Mouse (Mus musculus) hindbrain, embryonic 12.5 days (tissue): Measurements from ENCODE around the gene Atp8a1. TPM values are rescaled to one million over a fixed set of nuclear protein-coding genes. Genes with fewer than 3 reads are reported as not detected.

Experiments used
- ATAC-seq: fragments of 200-750 bp; cut with Nextera tagmentation; 2 replicates; pipeline ENCODE4 v1.8.0; 2017; ENCODE audit warnings: moderate TSS enrichment; ENCODE audit not compliant: low FRiP score
- H3K27ac ChIP-seq: fragments of 300-500 bp; sonication (generic); 2 replicates; pipeline ENCODE4 v1.5.1; 2016; ENCODE audit warnings: mild to moderate bottlenecking
- H3K27me3 ChIP-seq: fragments of 300-500 bp; sonication (generic); 2 replicates; pipeline ENCODE4 v1.6.1; 2016; ENCODE audit warnings: mild to moderate bottlenecking
- H3K36me3 ChIP-seq: fragments of 300-500 bp; sonication (generic); 2 replicates; pipeline ENCODE4 v1.6.1; 2016; ENCODE audit warnings: mild to moderate bottlenecking
- H3K4me1 ChIP-seq: fragments of 300-500 bp; sonication (generic); 2 replicates; pipeline ENCODE4 v1.6.1; 2016
- H3K4me2 ChIP-seq: fragments of 300-500 bp; sonication (generic); replicated peaks from 2 replicates; pipeline ENCODE4 v1.6.1; 2016; ENCODE audit warnings: mild to moderate bottlenecking
- H3K4me3 ChIP-seq: fragments of 300-500 bp; sonication (generic); 2 replicates; pipeline ENCODE4 v1.5.1; 2016; ENCODE audit warnings: mild to moderate bottlenecking
- H3K9ac ChIP-seq: fragments of 300-500 bp; sonication (generic); 2 replicates; pipeline ENCODE4 v1.6.1; 2016; ENCODE audit warnings: mild to moderate bottlenecking, moderate library complexity
- H3K9me3 ChIP-seq: fragments of 300-500 bp; sonication (generic); replicated peaks from 2 replicates; pipeline ENCODE4 v1.6.1; 2016; ENCODE audit warnings: mild to moderate bottlenecking
- WGBS: fragments of 180-500 bp; shearing (Covaris S2); methylation state at CpG from one replicate; pipeline ENCODE4 v1.1.7; 2016; 5-methylcytosine and 5-hydroxymethylcytosine counted together
- polyA plus RNA-seq: library from polyadenylated mRNA; unstranded; fragments of >200 nt; fragmentation: Nextera tagmentation; extraction: Ambion mirVana; gene quantifications from 2 replicates; pipeline ENCODE4 v1.2.1, GENCODE M21; 2016

Atp8a1 gene
- polyA plus RNA-seq, 1 experiment from 2014 or later = 37.3 TPM

- Histone ChIP-seq H3K4me3 (no peak overlapping the region), H3K27me3 (no peaks in the 10 kb centered on the region), H3K4me2 (peak overlapping the region; percentile 80), H3K27ac (0 out of 2 replicates have a peak overlapping the region, but pooled peaks have one; percentile 12), H3K9me3 (no peaks in the 10 kb centered on the region), H3K9ac (no peak overlapping the region), H3K36me3 (no peaks in the 10 kb centered on the region), H3K4me1 (peaks cover 37% of the 10 kb centered on the region)
- WGBS = 58% methylated on average over 12 of the region's 12 CpGs
- no peak for ATAC-seq
Measured at GRCm38 (mm10) chr5:67848511-67849014, 1.3 kb upstream of the Atp8a1 start.

GRCm38 (mm10) chr5:67846361-67847224 lies 641 bp downstream of the Atp8a1 start:
- Histone ChIP-seq H3K9me3 (no peaks in the 10 kb centered on the region), H3K36me3 (no peaks in the 10 kb centered on the region), H3K27ac (peak overlapping the region; percentile 88), H3K4me3 (peak overlapping the region; percentile 83), H3K4me1 (peaks cover 49% of the 10 kb centered on the region), H3K9ac (peak overlapping the region; percentile 67), H3K27me3 (no peaks in the 10 kb centered on the region), H3K4me2 (peak overlapping the region; percentile 80)
- peak; percentile 2; the same call in 1 of the 2 replicates for ATAC-seq
- WGBS = under 1% methylated on average over 39 of the region's 39 CpGs

- peaks cover 54% of the 10 kb centered on the region for H3K4me1 ChIP-seq
- H3K4me3 ChIP-seq = peak overlapping the region; percentile 83
Measured at GRCm38 (mm10) chr5:67845190-67845691, 2.0 kb downstream of the Atp8a1 start.

DNA sequence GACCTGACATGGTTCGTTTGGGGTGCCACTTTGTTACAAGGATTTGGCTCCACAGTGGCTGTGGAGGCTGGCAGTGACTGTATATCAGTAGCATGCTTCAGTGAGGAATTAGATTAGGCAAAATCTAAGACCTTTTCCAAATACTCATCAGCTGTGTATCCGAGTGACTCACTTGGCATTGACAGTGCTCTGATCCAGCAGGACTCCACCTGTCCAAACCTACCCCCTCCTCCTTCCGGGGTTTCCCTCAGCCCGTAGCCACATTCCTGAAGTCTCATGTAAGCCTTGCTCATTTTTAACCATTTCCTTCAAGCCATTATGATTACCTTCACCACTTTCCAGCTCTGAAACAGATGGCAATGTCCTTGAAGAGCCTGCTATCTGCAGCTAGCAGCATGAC lies 3.2 kb downstream of the Atp8a1 start:
- WGBS = 76% methylated on average over 4 of the region's 4 CpGs
- ATAC-seq = no peak
- peaks cover 54% of the 10 kb centered on the region for H3K4me1 ChIP-seq
- no peaks in the 10 kb centered on the region for H3K9me3 ChIP-seq
- H3K4me2 ChIP-seq = no peak overlapping the region; the same call in 1 of the 2 replicates
- no peak overlapping the region for H3K27ac ChIP-seq
- H3K4me3 ChIP-seq = no peak overlapping the region
- no peak overlapping the region for H3K9ac ChIP-seq
- H3K36me3 ChIP-seq = no peaks in the 10 kb centered on the region
- H3K27me3 ChIP-seq = no peaks in the 10 kb centered on the region

More at GRCm38 (mm10) chr5:67845190-67845691, 2.0 kb downstream of the Atp8a1 start:
- Histone ChIP-seq H3K9me3 (no peaks in the 10 kb centered on the region), H3K27me3 (no peaks in the 10 kb centered on the region), H3K4me2 (peak overlapping the region; percentile 80), H3K9ac (0 out of 2 replicates have a peak overlapping the region, but pooled peaks have one; percentile 23), H3K36me3 (no peaks in the 10 kb centered on the region), H3K27ac (no peak overlapping the region)
- no peak for ATAC-seq
- WGBS = 28% methylated on average over 8 of the region's 8 CpGs

GRCm38 (mm10) chr5:67842306-67842705 lies 4.9 kb downstream of the Atp8a1 start:
- H3K9ac ChIP-seq = no peak overlapping the region
- no peaks in the 10 kb centered on the region for H3K36me3 ChIP-seq
- H3K27me3 ChIP-seq = no peaks in the 10 kb centered on the region
- ATAC-seq = peak; percentile 29
- WGBS = 13% methylated on average over 6 of the region's 6 CpGs
- H3K9me3 ChIP-seq = no peaks in the 10 kb centered on the region
- no peak overlapping the region for H3K4me3 ChIP-seq
- H3K27ac ChIP-seq = peak overlapping the region; percentile 71
- peaks cover 41% of the 10 kb centered on the region for H3K4me1 ChIP-seq
- peak overlapping the region; percentile 19; the same call in 1 of the 2 replicates for H3K4me2 ChIP-seq

GRCm38 (mm10) chr5:67833841-67834240 lies 13.4 kb downstream of the Atp8a1 start:
- no peaks in the 10 kb centered on the region for H3K4me1 ChIP-seq
- 97% methylated on average over 5 of the region's 5 CpGs for WGBS
- no peak overlapping the region for H3K27ac ChIP-seq
- no peak overlapping the region for H3K4me3 ChIP-seq
- H3K27me3 ChIP-seq = no peaks in the 10 kb centered on the region
- no peaks in the 10 kb centered on the region for H3K36me3 ChIP-seq
- no peak for ATAC-seq
- H3K9me3 ChIP-seq = no peaks in the 10 kb centered on the region
- H3K4me2 ChIP-seq = no peak overlapping the region
- H3K9ac ChIP-seq = no peak overlapping the region

GRCm38 (mm10) chr5:67831293-67832147 lies 15.7 kb downstream of the Atp8a1 start:
- Histone ChIP-seq H3K4me2 (no peak overlapping the region), H3K4me3 (no peak overlapping the region), H3K4me1 (no peaks in the 10 kb centered on the region), H3K36me3 (no peaks in the 10 kb centered on the region), H3K9ac (no peak overlapping the region), H3K27ac (no peak overlapping the region), H3K27me3 (no peaks in the 10 kb centered on the region), H3K9me3 (no peaks in the 10 kb centered on the region)
- no peak for ATAC-seq
- WGBS = 88% methylated on average over 10 of the region's 10 CpGs

DNA sequence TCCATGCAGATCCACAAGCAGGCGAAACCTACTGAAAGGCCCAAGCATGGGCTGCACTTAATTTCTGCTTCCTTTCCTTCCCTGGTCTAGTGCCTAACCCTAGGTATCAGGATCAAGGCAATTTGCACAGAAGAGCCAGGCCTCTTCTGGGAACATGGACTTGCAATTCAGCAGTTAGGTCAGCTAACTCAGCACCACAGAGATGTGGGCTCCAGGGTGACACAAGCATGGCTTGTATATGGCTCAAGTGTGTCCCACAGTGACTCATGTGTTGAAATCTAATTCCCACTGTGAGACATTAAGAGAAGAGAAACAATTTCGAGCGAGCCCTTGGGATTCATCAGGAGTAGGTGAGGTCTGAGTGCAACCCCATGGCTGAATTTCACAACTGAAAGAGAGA lies 18.9 kb downstream of the Atp8a1 start:
- Histone ChIP-seq H3K36me3 (no peaks in the 10 kb centered on the region), H3K4me1 (no peaks in the 10 kb centered on the region), H3K4me2 (no peak overlapping the region), H3K9ac (no peak overlapping the region), H3K4me3 (no peak overlapping the region), H3K9me3 (no peaks in the 10 kb centered on the region), H3K27ac (no peak overlapping the region), H3K27me3 (no peaks in the 10 kb centered on the region)
- 96% methylated on average over 3 of the region's 3 CpGs for WGBS
- ATAC-seq = no peak

- H3K9ac ChIP-seq = no peak overlapping the region
- H3K36me3 ChIP-seq = no peaks in the 10 kb centered on the region
- ATAC-seq = no peak
- no peaks in the 10 kb centered on the region for H3K9me3 ChIP-seq
- no peaks in the 10 kb centered on the region for H3K4me1 ChIP-seq
- no peaks in the 10 kb centered on the region for H3K27me3 ChIP-seq
- H3K27ac ChIP-seq = no peak overlapping the region
- no peak overlapping the region for H3K4me2 ChIP-seq
- WGBS = 95% methylated on average over 3 of the region's 3 CpGs
- H3K4me3 ChIP-seq = no peak overlapping the region
Measured at GRCm38 (mm10) chr5:67826935-67827334, 20.3 kb downstream of the Atp8a1 start.

- Histone ChIP-seq H3K27me3 (no peaks in the 10 kb centered on the region), H3K4me3 (no peak overlapping the region), H3K4me2 (no peak overlapping the region), H3K36me3 (no peaks in the 10 kb centered on the region), H3K27ac (no peak overlapping the region), H3K9me3 (no peaks in the 10 kb centered on the region), H3K4me1 (no peaks in the 10 kb centered on the region), H3K9ac (no peak overlapping the region)
- WGBS = 89% methylated on average over 9 of the region's 9 CpGs
- ATAC-seq = no peak
Measured at GRCm38 (mm10) chr5:67826278-67826677, 21.0 kb downstream of the Atp8a1 start.

- Histone ChIP-seq H3K27ac (no peak overlapping the region), H3K9ac (no peak overlapping the region), H3K9me3 (no peaks in the 10 kb centered on the region), H3K4me1 (no peaks in the 10 kb centered on the region), H3K36me3 (no peaks in the 10 kb centered on the region), H3K27me3 (no peaks in the 10 kb centered on the region), H3K4me3 (no peak overlapping the region), H3K4me2 (no peak overlapping the region)
- no peak for ATAC-seq
- whole genome bisulfite sequencing = 80% methylated on average over 2 of the region's 2 CpGs
Measured at GRCm38 (mm10) chr5:67824600-67824999, 22.6 kb downstream of the Atp8a1 start.

GRCm38 (mm10) chr5:67823771-67824170 lies 23.5 kb downstream of the Atp8a1 start:
- no peaks in the 10 kb centered on the region for H3K36me3 ChIP-seq
- WGBS = 91% methylated on average over 5 of the region's 5 CpGs
- no peaks in the 10 kb centered on the region for H3K4me1 ChIP-seq
- no peak for ATAC-seq
- H3K27ac ChIP-seq = no peak overlapping the region
- H3K9ac ChIP-seq = no peak overlapping the region
- H3K9me3 ChIP-seq = no peaks in the 10 kb centered on the region
- H3K4me2 ChIP-seq = no peak overlapping the region
- H3K27me3 ChIP-seq = no peaks in the 10 kb centered on the region
- H3K4me3 ChIP-seq = no peak overlapping the region
